Mouse (Mus musculus): ENCODE measurements around the gene Npas2.

DNA sequence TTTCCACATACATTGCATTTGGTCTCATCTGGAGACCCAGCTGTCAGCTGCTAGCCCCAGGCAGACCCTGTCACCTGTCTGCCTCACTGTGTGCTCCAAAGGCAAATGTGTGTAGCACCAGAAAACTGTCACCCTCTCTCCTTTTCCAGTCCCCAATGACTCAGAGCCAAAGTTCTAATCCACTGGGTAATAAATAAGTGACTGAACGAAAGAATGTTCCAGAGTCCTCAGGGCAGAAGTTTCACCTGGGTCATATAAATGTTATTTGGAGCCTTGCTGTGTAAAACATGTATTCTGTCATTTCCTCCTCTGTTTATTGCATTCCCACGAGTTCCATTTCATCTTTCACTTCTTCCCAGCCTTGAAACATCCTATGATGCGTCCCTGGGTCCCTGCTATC lies 66.1 kb downstream of the Npas2 start:
- TF ChIP-seq ELF1 (IDR thresholded peaks at IDR 0.05; ENCODE audit: low read depth, low read length) (no peak), JUND (IDR thresholded peaks at IDR 0.05; ENCODE audit: low read depth, low read length) (no peak), ZNF384 (IDR thresholded peaks at IDR 0.05; ENCODE audit: low read depth, low read length) (no peak), TAL1 (IDR thresholded peaks at IDR 0.05; ENCODE audit: low read length) (no peak), POLR2A (IDR thresholded peaks at IDR 0.05; ENCODE audit: control insufficient read depth in 1 of 2, insufficient read depth in 1 of 2, low read depth in 1 of 2, low read length in 2 of 2, poor library complexity in 1 of 2) (no peak), CTCF (IDR thresholded peaks at IDR 0.05 in 2 of 3, conservative IDR thresholded peaks at IDR 0.05 in 1 of 3; ENCODE audit: control insufficient read depth in 1 of 3, insufficient read depth in 1 of 3, low read depth in 2 of 3, low read length in 3 of 3, poor library complexity in 1 of 3, severe bottlenecking in 1 of 3) (no peak), HCFC1 (IDR thresholded peaks at IDR 0.05; ENCODE audit: low read depth, low read length) (no peak), MAX (IDR thresholded peaks at IDR 0.05; ENCODE audit: low read length) (no peak), UBTF (IDR thresholded peaks at IDR 0.05; ENCODE audit: borderline replicate concordance, insufficient read depth, low read depth, low read length) (no peak), RCOR1 (IDR thresholded peaks at IDR 0.05; ENCODE audit: low read depth, low read length) (no peak), GATA1 (IDR thresholded peaks at IDR 0.05; ENCODE audit: low read depth, low read length) (no peak), SMC3 (IDR thresholded peaks at IDR 0.05; ENCODE audit: low read depth, low read length) (no peak), ZMIZ1 (IDR thresholded peaks at IDR 0.05; ENCODE audit: low read depth, low read length) (no peak), CHD1 (IDR thresholded peaks at IDR 0.05; ENCODE audit: low read depth, low read length) (no peak)

Data from MEL (cell line).